In the genomic region with DNA sequence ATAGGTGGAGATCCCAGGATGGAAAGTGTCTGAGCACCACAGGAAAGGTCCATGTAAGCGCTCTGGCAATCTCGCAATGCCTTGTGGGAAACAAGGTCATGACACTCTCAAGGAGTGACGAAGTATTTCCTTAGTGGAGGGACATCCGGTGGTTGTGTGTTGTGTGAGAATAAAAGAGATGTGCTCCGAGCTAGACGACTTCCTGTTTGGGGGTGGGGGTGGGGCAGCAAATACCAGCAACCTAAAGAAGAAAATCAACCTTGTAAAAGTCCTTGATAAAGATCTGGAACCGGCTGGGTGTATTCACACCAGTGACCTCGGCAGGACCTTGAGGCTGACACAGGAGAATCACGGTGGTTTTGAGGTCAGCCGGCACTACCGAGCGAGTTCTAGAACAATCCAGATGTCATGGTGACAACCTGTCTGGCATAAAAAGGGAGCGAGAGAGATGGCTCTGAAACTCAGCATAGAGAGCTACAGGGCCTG, we compare ENCODE assay signal across 14 mouse cellular contexts. TPM values are rescaled to one million over a fixed set of nuclear protein-coding genes. Genes with fewer than 3 reads are reported as not detected.
DNase-seq lines count a peak whose midpoint lies in the region.
"Had no signal": no experiment of that assay in that cellular context is flagged by ENCODE, and none has a peak within 500 bp of the region (broad histone marks: within the 10 kb centered on the region; RNA-seq: fewer than 3 reads in every experiment).

No protein-coding gene starts in this region.

- no peaks in the 10 kb centered on the region for H3K36me3 ChIP-seq in heart, embryonic 10.5 days

- no peak for DNase-seq in heart, embryonic 10.5 days (ENCODE audit: low spot score)
- no peak for DNase-seq in heart, adult 11 months
- DNase-seq in 416B (ENCODE audit: low read depth) = peak; percentile 77
- peak; percentile 84 for DNase-seq in T-cell, adult 2 months (ENCODE audit: low spot score)
- peak; percentile 89 for DNase-seq in naive thymus-derived CD4-positive, alpha-beta T cell, adult 2 months (ENCODE audit: low read depth)
- DNase-seq in layer of hippocampus, adult 9-10 months (ENCODE audit: low spot score) = no peak
- DNase-seq in gastrocnemius, postnatal 25 days = no peak
- DNase-seq in Muller cell, postnatal 12 days (ENCODE audit: inconsistent ontology term) = no peak
- DNase-seq: adrenal gland, postnatal 10 days; cerebellum, adult 8-10 months; gastrocnemius, postnatal 10 days; right cerebral cortex, postnatal 25 days had no signal

- WGBS in heart, embryonic 10.5 days = 63% methylated on average over 13 of the region's 13 CpGs

- H3K4me1 ChIP-seq in heart, embryonic 10.5 days = 0 out of 2 replicates have a peak, but pooled peaks cover 12% of the 10 kb centered on the region

- H3K27me3 ChIP-seq in heart, embryonic 10.5 days (ENCODE audit: insufficient read depth, poor library complexity, severe bottlenecking) = no peaks in the 10 kb centered on the region

- no peak overlapping the region for H3K4me3 ChIP-seq in heart, embryonic 10.5 days
- H3K4me3 ChIP-seq: myocyte had no signal

- H3K9me3 ChIP-seq in heart, embryonic 10.5 days = no peaks in the 10 kb centered on the region

- peak overlapping the region; percentile 47; the same call in 1 of the 2 replicates for H3K27ac ChIP-seq in heart, embryonic 10.5 days

RNA-seq across cellular contexts. Expression of gene Kcng3, which starts 23.0 kb away (rescaled TPM):
- polyA plus RNA-seq in heart, embryonic 10.5 days (2016; fragmentation: Nextera tagmentation; extraction: Ambion mirVana) = not detected in 2 replicates
- total RNA-seq in gastrocnemius, postnatal 25 days (2021) = not detected
- polyA plus RNA-seq: C2C12, myocyte had no signal

RNA-seq across cellular contexts. Expression of gene Mta3, which starts 51.3 kb away (rescaled TPM):
- polyA plus RNA-seq in heart, embryonic 10.5 days (2016; fragmentation: Nextera tagmentation; extraction: Ambion mirVana) = 45.7 and 50.5 TPM in 2 replicates
- 1 to 10 TPM; 8.8 to 8.9 TPM for total RNA-seq in gastrocnemius, postnatal 25 days (2021)

Comparison
In these comparisons a context has a peak if more than half of its experiments do, and no peak if none do; other contexts are left out.
1. DNase-seq: peak in 416B (single experiment), T-cell, adult 2 months (single experiment) and naive thymus-derived CD4-positive, alpha-beta T cell, adult 2 months (single experiment); none in heart, embryonic 10.5 days (single experiment), heart, adult 11 months (single experiment), layer of hippocampus, adult 9-10 months (single experiment), gastrocnemius, postnatal 25 days (single experiment) and Muller cell, postnatal 12 days (single experiment).